Mouse (Mus musculus): ENCODE measurements around the gene Kmt5a.
"Not testable (repeated sequence)": the region's sequence is repeated elsewhere in the genome, so short reads cannot be mapped to it uniquely, and the experiment has no call there.

The Kmt5a gene

DNA sequence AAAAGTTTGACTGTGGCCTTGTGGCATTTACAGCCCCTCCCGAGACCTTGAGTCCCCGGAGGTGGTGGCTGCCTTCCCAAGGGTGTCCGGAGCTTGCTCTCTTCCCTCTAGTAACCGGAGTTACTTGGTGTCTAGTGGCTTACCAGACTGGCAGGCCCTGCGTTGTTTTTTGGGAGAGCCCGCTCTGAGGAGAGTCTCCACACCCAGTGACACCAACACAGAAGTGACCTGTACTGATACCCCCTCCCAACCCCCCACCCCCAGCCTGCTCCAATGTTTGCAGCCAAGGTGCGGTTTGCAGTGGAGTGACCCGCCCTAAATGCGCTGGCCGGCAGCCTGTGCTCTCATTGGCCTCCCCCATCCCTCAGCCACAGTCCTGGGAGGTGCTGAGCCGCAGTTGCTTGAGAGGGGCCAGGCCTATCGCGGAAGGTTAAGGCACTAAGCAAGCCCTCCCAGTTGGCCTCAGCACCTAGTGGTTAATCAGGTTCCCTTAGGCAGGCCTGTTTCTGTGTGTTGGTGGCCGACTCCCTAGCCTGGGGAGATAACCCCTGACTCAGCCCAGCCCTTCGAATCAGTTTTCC, 6.7 kb downstream of the Kmt5a start:
- peak in 1 of 2 experiments; percentile 46 for DNase-seq

- DNase-seq, result no peak
Measured at GRCm38 (mm10) chr5:124449494-124449893, 9.8 kb downstream of the Kmt5a start.

GRCm38 (mm10) chr5:124450051-124450450, 10.3 kb downstream of the Kmt5a start:
- DNase-seq, result peak in 1 of 2 experiments; percentile 38

- DNase-seq, result no peak
Measured at GRCm38 (mm10) chr5:124450641-124451340, 11.1 kb downstream of the Kmt5a start.

- peak; percentile 47 to 58 for DNase-seq
Measured at GRCm38 (mm10) chr5:124452494-124453228, 12.9 kb downstream of the Kmt5a start.

- peak; percentile 41 to 63 for DNase-seq
Measured at GRCm38 (mm10) chr5:124453339-124454081, 13.8 kb downstream of the Kmt5a start.

DNA sequence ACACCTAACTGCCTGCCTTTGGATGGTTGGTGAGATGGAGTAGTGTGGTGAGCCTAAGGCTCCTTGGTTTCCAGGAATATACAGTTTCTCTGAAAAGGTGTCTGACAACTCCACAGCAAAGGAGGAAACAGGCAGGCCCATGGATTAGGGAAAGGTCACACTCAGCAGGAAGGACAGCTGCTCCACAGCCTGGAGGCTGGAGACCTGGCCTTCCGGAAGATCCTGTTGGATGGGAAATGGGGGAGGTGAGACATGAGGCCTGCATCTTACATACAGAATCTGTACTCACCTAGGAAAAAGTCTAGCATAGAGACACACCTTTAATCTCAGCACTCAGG, 14.3 kb downstream of the Kmt5a start:
- peak in 1 of 2 experiments; percentile 38 for DNase-seq

- DNase-seq, result no peak
Measured at GRCm38 (mm10) chr5:124456762-124457161, 17.0 kb downstream of the Kmt5a start.

GRCm38 (mm10) chr5:124460922-124461321, 21.2 kb downstream of the Kmt5a start:
- not testable (repeated sequence) for DNase-seq

- no peak for DNase-seq
Measured at GRCm38 (mm10) chr5:124462297-124463025, 22.7 kb downstream of the Kmt5a start.

DNA sequence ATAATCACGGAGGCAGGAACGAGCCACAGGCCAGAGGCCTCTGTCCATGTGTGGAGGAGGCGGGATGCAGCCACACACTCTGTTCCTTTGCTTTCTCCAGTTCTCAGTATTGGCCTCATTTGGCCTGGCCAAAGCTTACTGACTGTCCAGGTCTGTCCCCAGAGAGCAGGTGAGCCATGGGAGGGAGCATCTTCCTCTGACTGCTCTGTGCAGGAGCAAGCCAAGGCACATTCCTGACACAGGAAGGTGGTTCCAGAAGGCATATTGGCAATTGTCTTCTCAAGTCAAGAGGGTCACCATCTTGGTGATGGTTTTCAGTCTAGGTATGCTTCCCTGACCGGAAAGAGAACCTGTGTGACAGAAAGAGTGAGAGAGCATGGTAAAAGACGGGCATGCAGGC, 23.7 kb downstream of the Kmt5a start:
- DNase-seq, result no peak

DNA sequence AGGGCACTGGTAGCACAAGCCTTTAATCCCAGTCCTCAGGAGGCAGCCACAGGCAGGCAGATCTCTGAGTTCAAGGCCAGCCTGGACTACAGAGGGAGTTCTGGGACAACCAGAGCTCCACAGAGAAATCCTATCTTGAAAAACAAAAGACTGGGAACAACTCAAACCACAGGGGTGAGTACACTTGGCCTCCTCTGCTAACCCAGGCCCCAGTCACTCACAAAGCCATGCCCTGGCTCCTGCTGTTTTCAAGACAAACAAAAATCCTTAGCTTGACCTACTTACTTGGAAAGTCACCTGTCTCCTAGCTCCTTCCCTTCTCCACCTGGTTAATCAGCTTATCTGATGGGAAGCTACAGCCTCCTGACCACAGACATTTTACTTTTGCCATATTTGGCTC, 25.2 kb downstream of the Kmt5a start:
- no peak for DNase-seq

GRCm38 (mm10) chr5:124467766-124468165, 28.0 kb downstream of the Kmt5a start:
- DNase-seq, result no peak

GRCm38 (mm10) chr5:124468365-124468764, 28.6 kb downstream of the Kmt5a start:
- no peak for DNase-seq

DNA sequence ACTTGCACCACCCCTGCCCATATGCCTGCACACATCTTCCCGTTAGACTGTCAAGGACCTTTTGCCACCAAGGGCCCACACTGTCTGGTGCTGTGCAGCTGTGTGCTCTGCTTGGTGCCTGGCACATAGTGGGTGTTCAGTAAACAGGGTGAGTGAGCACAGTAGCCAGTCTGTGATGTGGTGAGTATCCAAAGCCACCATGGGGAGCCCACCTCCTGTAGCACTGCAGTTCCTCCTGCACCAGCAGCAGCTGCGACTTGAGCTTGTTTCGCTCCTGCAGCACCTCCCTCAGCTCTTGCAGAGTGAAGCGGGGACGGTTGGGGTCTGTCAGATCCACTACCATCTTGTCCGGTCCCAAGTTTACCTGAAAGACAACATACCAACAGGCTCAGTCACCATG, 29.8 kb downstream of the Kmt5a start:
- DNase-seq, result no peak

DNA sequence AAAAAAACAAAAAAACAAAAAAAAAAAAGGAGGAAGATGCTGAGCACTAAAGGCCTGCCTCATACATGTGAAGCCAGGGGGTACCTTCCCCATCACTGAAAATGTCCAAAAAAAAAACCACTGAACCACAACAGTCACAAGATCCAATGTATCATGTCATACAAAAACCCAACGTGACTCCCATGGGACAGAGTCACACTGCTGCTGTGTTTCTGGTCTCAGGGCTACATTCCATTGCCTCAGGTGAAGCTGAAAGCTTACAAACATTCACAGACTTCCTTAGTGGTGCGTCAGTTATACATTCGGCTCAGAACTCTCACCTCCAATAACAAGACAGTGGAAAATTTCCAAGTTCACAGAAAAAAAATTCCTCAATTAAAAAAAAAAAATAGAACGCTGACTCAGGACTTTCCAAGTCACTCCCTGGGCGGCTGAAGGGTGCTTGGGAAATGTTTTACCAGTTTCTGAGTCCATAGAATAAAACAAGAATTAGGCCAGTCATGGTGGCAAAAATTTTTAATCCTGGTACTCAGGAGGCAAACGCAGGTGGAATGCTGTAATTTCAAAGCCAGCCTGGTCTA, 31.0 kb downstream of the Kmt5a start:
- no peak for DNase-seq

GRCm38 (mm10) chr5:124478873-124479204, 39.1 kb downstream of the Kmt5a start:
- no peak for DNase-seq

- no peak for DNase-seq
Measured at GRCm38 (mm10) chr5:124480119-124480518, 40.4 kb downstream of the Kmt5a start.

DNA sequence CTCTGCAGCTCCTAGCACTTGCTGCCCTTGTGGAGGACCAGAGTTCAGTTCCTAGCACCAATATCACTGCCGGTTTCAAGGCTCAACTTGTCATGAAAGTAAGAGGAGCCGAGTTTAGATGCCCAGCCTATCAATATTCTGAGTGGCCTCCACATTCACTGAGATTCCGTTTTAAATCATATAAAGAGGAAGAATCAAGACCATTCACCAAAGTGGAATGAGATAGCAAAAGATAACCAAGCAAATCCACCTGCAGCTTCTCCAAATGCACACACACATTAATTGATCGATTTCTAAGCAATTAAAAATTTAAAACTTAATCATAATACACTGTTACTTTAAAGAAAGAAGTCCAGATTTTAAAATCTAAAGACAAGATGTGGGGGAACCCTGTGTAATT, 42.0 kb downstream of the Kmt5a start:
- DNase-seq, result no peak

DNA sequence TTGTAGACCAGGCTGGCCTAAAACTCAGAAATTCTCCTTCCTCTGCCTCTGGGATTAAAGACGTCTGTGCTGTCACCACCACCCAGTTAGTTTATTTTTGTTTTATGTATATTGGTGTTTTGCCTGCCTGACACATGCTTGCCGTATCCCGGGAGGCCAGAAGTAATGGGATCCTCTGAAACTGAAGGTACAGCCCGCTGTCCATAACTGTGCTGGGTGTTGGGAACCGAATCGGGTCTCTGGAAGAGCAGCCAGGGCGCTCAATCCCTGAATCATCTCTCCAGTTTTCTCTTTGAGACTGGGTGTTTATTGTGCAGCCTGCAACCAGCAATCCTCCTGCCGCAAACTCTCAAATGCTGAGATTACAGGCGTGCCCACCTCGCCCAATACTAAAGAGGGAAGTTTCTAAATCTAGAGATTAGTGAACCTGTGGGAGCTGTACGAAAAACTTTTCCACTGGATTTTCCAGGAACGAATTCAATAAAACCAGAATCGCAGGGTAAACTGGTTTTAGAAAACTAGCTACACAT, 42.8 kb downstream of the Kmt5a start:
- DNase-seq, result peak in 1 of 2 experiments; percentile 54

GRCm38 (mm10) chr5:124482966-124483654, 43.4 kb downstream of the Kmt5a start, which contains the start of gene Snrnp35:
Gene Snrnp35 (plus strand): TSS chr5:124483134.
- DNase-seq, result peak; percentile 85 to 92

All from cerebellum, adult 18-20 months (tissue).